Mouse (Mus musculus) gastrocnemius, postnatal 4 days (tissue): ENCODE measurements around the gene Tspan10. TPM values are rescaled to one million over a fixed set of nuclear protein-coding genes. Genes with fewer than 3 reads are reported as not detected.
A peak's percentile ranks its signal among the peaks of the same experiment; 100 is the strongest.

Source experiments
- DNase-seq, 2 experiments: peaks; one replicate each; pipeline ENCODE4 v3.0.0; 2021 to 2022; ENCODE audit warnings: low spot score in 2 of 2, mixed read lengths in 2 of 2
- total RNA-seq, 2 experiments: library from RNA; stranded (reverse); gene quantifications; 2 replicates each; pipeline ENCODE4 v1.2.3; 2021

Tspan10 gene
- total RNA-seq, 2 experiments from 2014 or later: 4.6 TPM; not detected in 1

DNA sequence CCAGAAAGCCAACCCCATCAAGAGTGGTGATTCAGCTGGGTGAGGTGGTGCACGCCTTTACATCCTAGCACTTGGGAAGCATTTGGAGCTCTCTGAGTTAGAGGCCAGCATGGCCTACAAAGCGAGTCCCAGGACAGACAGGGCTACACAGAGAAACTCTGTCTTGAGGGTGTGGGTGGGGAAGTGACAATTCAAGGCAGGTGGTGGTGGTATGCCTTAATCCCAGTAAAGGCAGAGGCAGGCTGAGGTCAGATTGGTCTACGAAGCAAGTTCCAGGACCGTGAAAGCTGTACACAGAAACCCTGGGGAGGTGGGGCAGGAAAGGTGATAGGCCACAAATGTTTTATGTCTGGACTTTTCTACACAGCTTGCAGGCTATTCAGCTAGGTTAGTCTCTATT lies 12.5 kb downstream of the Tspan10 start:
- DNase-seq: no peak

DNA sequence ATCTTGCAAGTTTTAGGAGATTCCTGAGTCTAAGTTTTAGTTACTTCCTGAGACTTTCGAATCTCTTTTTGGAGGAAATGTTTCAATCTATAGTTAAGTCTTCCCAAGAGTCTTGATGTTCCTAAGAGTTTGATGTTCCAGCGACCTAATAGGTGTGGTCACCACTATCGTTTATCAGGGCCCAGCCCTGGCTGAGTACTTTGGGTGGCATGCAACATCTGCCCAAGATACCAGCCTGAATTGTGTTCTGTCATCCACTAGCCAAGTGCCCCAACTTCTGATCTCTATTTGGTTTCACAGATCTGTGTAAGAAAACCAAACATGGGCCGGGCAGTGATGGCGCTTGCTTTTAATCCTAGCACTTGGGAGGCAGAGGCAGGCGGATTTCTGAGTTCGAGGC lies 13.0 kb downstream of the Tspan10 start:
- no peak for DNase-seq

DNA sequence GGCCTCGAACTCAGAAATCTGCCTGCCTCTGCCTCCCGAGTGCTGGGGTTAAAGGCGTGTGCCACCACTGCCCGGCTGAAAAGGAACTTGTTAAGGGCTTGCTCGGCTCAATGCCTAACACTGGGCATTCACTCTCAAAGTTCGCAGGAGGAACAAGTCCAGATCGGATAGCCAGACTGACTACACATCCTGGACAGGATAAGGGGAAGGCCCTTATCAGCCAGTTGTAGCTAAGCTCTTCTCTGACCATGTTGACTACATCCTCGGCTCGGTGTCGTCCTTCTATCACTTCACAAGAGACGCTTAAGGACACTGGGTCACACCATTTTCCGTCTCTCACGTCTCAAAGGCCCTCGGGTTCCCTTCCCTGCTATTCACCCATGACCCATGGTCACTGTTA lies 14.9 kb downstream of the Tspan10 start:
- DNase-seq: no peak

DNA sequence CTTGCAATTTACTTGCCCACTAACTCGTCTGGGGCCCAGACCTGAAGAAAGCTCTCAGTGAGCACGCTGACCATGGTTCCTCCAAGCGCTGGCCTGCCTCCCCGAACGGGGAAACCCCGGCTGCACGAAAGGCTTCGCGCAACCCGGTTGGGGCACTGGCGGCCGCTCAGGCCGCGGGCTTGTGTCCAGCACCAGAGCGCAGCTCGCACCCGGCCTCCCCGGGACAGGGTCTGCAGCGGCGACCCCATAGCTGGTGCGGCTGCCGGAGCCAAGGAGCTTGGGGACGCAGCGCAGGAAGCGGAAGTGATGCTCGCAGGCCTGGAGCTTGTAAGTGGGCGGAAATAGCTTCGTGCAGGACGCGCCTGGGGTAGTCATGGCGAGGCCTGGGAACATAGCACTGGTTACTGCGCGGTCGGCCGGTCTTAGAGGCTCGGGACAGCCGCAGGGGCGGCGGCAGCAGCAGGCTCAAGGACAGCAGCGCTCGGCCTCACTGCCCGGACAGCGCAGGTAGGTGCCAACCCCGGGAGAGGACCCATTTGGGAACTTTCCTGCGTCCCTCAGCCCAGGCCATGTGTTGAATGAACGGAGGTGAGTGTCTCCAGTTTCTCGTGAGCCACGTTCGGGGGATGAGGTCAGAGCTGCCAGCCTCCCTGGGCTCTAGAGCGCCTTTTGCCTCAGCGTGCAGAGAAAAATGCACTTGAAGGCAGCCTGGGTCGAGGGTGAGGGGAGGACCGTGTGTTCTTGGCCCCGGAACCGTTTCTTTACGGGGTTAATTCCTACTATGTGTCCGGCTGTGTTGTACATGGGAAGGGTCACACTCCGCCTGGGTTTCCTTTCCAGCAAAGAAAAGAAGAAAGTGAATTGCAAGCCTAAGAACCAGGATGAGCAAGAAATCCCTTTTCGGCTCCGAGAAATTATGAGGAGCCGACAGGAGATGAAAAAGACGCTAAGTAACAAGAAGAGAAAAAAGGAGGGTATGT lies 15.6 kb downstream of the Tspan10 start, which contains the start of the genes Oxld1 and Ccdc137:
TSS of gene Oxld1 (minus strand) at position 297 of the 980 bp plus-strand sequence.
TSS of gene Ccdc137 (plus strand) at position 344 of the 980 bp plus-strand sequence.
- DNase-seq: peak; percentile 47 to 79

DNA sequence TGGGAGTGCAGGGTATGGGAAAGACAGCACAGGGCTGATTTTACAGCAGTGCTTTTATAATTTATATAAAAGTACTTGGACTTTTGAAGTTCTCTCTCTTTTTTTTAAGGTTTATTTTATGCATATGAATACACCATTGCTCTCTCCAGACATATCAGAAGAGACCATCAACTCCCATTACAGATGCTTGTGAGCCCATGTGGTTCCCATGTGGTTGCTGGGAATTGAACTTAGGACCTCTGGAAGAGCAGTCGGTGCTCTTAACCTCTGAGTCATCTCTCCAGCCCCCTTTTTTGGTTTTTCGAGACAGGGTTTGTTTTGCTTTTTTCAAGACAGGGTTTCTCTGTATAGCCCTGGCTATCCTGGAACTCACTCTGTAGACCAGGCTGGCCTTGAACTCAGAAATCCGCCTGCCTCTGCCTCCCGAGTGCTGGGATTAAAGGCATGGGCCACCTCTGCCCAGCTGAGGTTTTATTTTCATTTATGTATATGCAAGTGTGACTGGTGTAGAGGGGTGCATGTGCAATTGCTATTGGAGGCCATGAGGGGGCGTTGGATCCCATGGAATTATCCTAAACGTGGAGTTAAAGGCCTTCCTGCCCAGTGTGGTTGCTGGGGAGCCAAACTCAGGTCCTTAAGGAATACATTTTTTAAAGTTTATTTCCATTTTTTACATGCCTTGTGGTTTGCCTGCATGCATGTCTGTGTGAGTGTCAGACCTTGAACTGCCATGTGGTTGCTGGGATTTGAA lies 16.6 kb downstream of the Tspan10 start:
- no peak for DNase-seq

DNA sequence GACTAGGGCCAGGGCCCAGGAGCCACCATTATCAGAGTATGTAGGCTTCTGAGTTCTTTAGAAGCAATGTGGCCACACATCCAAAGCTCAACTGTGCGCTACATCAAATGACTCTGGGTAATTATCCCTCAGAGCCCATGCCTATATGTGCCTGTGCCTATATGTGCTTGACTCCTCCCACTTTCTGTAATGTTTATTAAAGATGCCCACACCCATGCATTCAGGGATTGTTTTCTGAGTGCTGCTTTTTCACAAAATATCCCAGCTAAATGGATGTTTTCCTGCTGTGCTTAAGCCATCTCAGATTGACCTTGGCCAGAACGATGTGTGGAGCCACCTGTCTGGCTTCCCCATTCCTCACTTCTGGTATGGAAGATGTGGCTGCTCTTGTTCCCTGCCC lies 21.1 kb downstream of the Tspan10 start:
- no peak for DNase-seq

DNA sequence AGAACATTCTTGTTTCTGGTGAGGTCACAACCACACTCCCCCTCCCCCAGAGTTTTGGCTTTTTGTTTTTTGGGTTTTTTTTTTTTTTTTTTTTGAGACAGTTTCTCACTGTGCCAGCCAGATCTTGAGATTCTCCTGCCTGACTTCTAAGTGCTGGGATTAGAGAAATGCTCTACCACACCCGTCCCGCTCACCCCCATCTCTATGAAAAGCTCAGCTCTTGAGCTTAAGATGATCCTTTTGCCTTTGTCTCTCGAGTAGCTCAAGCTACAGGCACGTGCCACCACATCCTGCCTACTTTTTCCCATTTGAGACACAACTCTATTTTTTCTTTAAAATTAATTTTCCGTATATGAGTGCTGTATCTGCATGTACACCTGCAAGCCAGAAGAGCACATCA lies 21.9 kb downstream of the Tspan10 start:
- DNase-seq: no peak

DNA sequence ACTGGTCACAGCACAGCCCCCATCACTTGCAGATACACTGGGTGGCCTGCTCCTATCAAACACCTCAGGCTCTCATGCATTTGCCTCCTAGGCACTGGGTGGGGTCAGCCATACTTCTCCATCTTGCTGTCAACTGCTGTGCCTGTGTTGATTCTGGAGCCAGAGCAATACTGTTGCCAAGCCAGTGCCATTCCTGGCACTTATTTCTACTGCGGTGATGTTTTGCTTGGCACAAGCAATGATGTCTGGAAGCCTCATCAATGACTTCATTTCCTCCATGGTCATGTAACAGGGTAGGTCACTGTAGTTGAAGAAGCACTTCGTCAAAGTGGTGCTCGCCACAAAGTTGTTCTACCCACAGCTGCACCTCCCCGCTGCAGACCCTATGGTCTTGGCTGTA lies 23.1 kb downstream of the Tspan10 start:
- no peak for DNase-seq

DNA sequence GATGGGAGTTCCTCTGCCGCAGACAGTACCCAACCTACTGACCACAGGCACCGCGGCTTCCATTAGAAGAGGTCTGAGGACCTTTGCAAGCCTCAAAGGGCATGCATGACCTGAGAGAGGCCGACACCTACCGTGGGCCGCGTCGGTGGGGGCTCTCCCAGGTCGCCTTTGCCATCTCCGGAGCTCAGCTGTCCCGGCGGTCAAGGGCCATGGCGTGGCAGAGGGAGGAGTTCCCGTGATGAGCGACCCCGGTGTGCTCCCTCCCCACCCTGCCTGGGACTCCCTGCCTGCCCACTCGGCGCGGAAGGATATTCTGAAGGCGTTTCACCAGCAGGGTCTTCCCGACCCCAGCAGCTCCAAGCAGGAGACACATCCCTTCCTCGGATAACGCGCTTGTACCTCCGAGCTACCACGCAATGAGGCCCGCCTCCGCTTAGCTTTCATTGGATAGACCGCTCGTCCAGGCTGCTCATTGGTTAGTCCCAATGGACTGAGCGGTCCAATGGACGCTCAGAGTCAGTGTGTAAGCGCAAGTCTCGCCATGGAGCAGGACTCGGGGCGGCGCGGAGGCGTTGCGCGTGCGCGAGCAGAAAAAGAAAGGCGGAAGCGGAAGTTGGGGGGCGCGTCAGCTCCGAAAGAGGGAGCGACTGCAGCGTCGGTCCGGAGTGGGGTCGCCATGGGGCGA lies 24.7 kb downstream of the Tspan10 start, which contains the start of gene Arl16:
TSS of gene Arl16 (minus strand) at position 557 of the 685 bp plus-strand sequence.
- DNase-seq: peak; percentile 85 to 93

DNA sequence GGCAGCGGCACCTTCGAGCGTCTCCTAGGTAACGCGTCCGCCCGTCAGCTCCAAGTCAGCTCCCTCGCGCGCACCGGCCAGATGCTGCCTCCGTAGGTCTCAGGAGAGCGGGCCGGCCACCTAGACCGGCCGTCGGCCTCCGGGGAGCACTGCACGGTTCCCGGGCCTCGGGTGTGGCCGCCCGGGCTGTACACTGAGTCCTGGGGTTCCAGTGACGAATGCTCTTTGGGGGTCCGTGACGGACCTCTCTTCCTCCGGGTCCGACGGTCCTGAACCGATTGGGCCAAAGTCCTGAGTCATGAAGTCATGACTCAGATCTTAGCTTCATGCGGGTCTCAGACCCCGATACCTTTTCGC lies 25.3 kb downstream of the Tspan10 start:
- no peak for DNase-seq

DNA sequence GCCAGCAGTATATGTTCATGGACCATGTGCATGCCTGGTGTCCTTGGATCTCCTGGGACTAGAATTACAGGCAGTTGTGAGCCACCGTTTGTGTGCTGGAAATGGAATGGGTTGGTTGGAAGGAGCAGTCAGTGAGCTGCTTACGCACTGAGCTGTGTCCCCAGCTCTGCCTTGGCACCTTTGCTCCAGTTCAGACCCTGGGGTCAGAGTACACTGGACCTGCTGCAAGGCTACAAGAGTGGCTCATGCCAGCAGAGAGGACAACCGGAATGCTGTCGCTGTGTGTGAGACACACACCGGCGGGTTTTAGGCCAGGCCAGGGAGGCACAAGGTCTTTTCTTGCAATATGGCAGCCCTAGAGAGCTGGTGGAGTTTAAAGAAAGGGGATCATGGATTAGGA lies 29.6 kb downstream of the Tspan10 start:
- DNase-seq: no peak

DNA sequence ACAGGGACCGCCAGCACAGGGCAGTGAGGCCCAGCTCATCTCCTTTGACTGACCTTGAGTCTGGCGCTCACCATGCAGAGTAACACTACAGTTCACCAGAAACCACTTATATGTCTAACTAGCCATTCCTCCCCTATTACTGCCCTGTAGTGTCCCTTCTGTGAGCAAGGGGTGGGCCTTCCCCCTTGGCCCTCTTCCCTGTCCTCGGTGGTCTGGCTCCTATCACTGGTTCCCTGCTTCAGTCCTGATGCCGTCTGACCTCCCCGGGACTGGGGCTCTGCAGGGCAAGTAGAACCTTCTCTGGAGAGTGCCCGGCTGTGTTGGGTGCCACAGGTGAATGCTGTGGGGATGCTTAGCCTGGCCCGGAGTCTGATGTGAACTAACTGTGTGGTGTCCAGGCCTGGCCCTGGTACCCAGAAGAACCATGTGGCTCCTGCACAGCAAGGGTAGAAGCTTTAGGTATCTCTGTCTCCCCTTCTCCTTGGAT lies 41.0 kb downstream of the Tspan10 start:
- DNase-seq: no peak

DNA sequence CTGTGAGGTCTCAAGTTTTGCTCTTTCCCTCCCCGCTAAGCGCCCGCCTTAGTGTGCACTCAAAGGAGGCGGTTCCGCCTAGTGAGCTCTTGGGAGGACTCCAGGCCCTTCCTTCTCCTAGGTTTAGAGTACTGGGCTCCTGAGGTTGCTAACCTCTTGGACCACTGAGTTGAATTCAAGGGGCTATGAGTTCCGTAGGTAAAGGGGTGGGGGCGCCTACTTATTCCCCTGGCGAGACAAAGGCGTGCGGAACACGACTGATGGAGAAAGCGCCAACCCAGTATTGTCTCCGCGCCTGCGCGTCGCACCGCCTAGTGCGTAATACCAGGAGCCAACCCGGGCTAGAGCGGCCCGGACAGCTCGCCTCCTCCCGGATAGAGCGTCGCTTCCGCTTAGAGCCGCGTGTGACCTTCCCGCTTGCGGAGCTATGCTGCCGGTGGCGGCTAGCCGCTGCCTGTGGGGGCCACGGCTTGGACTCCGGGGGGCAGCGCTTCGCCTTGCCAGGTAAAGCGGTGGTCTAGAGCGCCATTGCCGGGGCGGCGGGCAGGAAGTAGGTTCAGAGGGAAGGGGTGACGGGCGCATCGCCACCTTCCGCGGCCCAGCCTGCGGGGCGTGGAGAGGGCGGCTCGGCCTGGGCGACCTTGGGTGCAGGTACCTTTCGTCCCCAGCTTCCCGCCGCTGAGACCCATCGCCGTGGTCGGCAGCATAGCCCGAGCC lies 42.0 kb downstream of the Tspan10 start, which contains the start of gene Mrpl12:
TSS of gene Mrpl12 (plus strand) at position 349 of the 717 bp plus-strand sequence.
- peak; percentile 72 to 88 for DNase-seq

DNA sequence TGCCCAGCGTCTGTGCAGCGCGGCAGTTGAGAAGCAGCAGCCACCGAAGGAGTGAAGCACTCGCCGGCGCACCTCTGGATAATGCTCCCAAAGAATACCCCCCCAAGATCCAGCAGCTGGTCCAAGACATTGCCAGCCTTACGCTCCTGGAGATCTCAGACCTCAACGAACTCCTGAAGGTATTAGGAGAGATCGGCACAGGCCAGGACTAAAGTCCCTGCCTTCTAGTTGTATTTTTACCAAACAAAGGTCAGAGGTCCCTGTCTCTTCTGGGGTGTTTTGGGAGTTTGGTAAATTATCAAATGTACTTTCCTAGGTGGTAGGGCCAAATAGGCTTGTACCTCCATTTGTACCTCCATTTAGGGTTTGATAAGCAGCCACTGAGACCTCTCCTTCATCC lies 42.8 kb downstream of the Tspan10 start:
- DNase-seq: no peak

DNA sequence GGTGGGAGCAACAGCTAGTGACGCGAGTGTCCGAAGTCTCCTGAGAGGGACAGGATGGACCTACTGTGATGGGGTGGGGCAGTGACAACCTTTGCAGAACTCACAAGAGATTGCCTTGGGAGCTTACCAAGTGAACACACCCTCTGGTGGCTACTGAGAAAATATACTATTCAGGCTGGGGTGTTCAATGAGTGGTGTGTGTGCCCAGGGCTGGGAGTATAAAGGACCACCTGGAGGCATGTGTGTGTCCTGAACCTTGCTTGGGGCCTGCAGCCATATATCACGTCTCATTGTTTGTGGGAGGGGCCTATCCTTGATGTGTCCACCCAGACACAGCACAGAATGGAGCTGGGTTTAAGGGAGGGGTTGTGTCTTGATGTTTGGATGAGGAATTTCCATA lies 46.1 kb downstream of the Tspan10 start:
- DNase-seq: no peak

DNA sequence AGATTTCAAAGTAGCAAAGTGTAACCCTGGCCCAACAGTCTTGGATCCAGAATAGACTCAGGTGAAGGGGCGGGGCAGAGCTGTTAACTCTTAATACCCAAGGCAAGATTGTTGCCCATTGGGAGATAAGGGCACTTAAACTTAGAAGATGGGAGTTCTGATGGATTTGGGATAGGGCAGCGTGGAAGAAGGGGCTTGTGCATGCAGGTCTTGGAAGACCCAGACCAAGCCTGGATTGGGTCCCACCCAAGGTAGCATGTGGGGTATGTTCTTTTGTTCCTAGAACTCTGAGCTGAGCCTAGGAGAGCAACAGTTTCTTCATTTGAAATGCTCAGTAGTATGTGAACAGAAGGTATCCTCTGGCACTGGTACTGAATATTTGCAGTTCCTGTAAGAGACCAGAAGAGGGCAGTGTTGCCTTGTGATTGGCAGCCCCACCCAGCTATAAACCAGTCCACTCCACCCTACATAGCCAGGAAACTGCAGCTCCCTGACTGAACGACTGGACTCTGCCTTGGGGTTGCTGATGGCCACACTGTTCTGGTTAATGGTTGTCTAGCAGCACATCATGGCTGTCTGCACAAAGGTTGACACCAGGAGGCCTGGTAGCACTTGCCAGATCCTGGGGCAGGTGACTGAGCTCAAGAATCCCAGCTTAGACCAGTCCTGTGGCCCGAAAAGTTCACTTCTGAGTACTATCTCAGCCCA lies 46.8 kb downstream of the Tspan10 start:
- peak in 1 of 2 experiments; percentile 62 for DNase-seq

DNA sequence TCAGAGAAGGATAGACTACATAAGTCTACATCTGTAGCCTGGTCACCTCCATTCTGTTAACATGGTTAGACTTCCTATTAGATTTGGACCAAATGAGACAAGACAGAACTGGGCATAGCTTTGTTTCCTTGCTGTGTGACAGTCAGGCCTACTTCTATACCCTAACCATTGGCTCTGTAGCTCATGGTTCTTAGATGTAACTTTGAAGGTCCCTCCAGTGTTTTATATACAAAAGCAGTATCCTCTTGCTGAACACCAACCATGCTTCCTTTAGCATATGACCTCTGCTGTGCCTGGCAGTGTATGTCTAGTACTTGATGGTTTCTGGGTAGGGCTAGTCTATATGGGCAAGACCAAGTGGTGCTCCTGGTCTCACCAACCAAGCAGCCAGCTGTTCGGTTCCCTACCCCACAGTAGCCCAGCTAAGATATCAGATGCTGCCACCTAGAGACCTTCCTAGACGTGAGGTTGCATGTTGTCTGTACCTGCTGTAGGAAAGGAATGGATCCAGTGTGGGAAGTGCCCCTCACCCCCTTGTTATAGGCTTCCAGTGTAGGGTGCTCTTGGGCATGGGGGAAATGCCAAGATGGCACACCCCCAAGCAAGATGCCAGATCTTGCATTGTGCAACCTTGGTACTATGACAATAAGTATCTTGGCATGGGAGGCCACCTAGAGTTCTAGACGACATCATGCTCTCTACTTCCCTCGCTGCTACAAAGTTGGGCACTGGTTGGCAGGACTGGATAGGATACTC lies 48.0 kb downstream of the Tspan10 start:
- DNase-seq: no peak

DNA sequence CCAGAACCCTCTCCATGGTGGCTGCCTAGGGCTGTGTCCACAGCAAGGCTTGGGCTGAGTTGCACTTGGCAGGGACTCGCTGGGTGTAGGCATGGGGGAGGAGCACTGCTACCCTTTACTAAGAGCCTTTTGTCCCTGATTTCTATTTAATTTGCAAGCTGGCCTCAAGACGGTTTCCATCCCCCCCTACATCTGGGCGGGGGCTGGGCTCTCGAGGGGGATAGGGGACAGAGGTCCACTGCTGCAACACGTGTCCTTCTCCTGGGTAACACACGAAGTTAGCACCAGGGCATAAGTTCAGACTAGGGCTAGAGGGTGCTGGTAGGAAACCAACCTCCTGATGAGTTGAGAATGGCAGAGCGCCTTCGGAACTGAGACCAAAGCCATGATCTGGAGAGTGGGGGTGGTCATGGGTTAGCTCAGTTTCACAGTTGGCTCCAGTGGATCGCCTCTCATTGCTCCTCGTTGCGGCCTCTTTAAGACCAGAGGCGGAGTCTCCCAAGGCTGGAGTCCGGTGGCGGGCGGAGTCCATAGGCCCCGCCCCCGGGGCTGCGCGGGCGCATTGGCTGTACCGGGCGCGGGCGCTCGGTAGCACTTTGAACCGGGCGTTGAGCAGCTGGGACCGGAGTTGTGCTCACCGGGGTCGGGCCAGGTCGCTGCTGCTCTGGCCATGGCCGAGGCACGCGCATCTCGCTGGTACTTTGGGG lies 49.0 kb downstream of the Tspan10 start, which contains the start of gene Slc25a10:
TSS of gene Slc25a10 (plus strand) at position 524 of the 707 bp plus-strand sequence.
- DNase-seq: peak; percentile 76 to 90
